Mouse (Mus musculus) midbrain, postnatal 0 days (tissue): ENCODE data around the gene Osr1. TPM values are rescaled to one million over a fixed set of nuclear protein-coding genes. Genes with fewer than 3 reads are reported as not detected.
A peak's percentile ranks its signal among the peaks of the same experiment; 100 is the strongest.

Experiments
- ATAC-seq: fragments of 200-750 bp; cut with Nextera tagmentation; 2 replicates; pipeline ENCODE4 v1.8.0; 2017; ENCODE audit warnings: moderate number of reproducible peaks, mild to moderate bottlenecking, moderate TSS enrichment, moderate library complexity; ENCODE audit not compliant: low FRiP score
- DNase-seq: peaks from one replicate; pipeline ENCODE4 v3.0.0-alpha.2; 2015; ENCODE audit warnings: low spot score
- H3K27ac ChIP-seq: fragments of 300-500 bp; sonication (generic); 2 replicates; pipeline ENCODE4 v1.5.1; 2014; ENCODE audit warnings: low read depth, mild to moderate bottlenecking, low read length, mixed read lengths
- H3K27me3 ChIP-seq: fragments of 300-500 bp; sonication (generic); 2 replicates; pipeline ENCODE4 v1.6.1; 2014; ENCODE audit warnings: low read length, control low read depth, mixed read lengths; ENCODE audit not compliant: insufficient read depth
- H3K36me3 ChIP-seq: fragments of 300-500 bp; sonication (generic); 2 replicates; pipeline ENCODE4 v1.6.1; 2014; ENCODE audit warnings: low read length, control low read depth, mixed read lengths; ENCODE audit not compliant: insufficient read depth
- H3K4me1 ChIP-seq: fragments of 300-500 bp; sonication (generic); 2 replicates; pipeline ENCODE4 v1.6.1; 2014; ENCODE audit warnings: mild to moderate bottlenecking, control low read depth, antibody characterized with exemption, low read length, mixed read lengths; ENCODE audit not compliant: insufficient read depth
- H3K4me2 ChIP-seq: fragments of 300-500 bp; sonication (generic); 2 replicates; pipeline ENCODE4 v1.6.1; 2014; ENCODE audit warnings: low read depth, mild to moderate bottlenecking, low read length, mixed read lengths; ENCODE audit not compliant: poor library complexity, severe bottlenecking
- H3K4me3 ChIP-seq: fragments of 300-500 bp; sonication (generic); 2 replicates; pipeline ENCODE4 v1.5.1; 2014; ENCODE audit warnings: low read depth, mild to moderate bottlenecking, low read length, moderate library complexity
- H3K9ac ChIP-seq: fragments of 300-500 bp; sonication (generic); replicated peaks from 2 replicates; pipeline ENCODE4 v1.6.1; 2014; ENCODE audit warnings: mild to moderate bottlenecking, low read length, moderate library complexity, mixed read lengths; ENCODE audit not compliant: poor library complexity, severe bottlenecking
- H3K9me3 ChIP-seq: fragments of 300-500 bp; sonication (generic); 2 replicates; pipeline ENCODE4 v1.6.1; 2016; ENCODE audit warnings: low read length, control low read depth
- CTCF ChIP-seq: IDR thresholded peaks from 2 replicates; pipeline ENCODE4 v1.5.1; 2016; ENCODE audit warnings: antibody characterized with exemption, mild to moderate bottlenecking
- WGBS: fragments of 180-500 bp; shearing (Covaris S2); extraction: QIAGEN DNeasy Blood & Tissue Kit; methylation state at CpG from one replicate; pipeline ENCODE4 v1.1.7; 2014; 5-methylcytosine and 5-hydroxymethylcytosine counted together
- polyA plus RNA-seq: library from polyadenylated mRNA; unstranded; fragments of >200 nt; fragmentation: Nextera tagmentation; extraction: Ambion mirVana; gene quantifications from 2 replicates; pipeline ENCODE4 v1.2.1, GENCODE M21; 2015
- total RNA-seq: library from RNA; depleted of rRNA; stranded (reverse); fragments of >200 nt; gene quantifications from 2 replicates; pipeline ENCODE4 v1.2.3, GENCODE M21; 2014

The Osr1 gene
- total and polyA plus RNA-seq, 2 experiments from 2014 or later, result 7.7 to 21.2 TPM

GRCm38 (mm10) chr12:9573682-9574081 lies 3.8 kb downstream of the Osr1 start:
- H3K9me3 ChIP-seq, result no peaks in the 10 kb centered on the region
- no peak overlapping the region for H3K9ac ChIP-seq
- no peak overlapping the region for H3K27ac ChIP-seq
- no peak overlapping the region for H3K4me3 ChIP-seq
- 4% methylated on average over 12 of the region's 12 CpGs for WGBS
- TF ChIP-seq CTCF, result no peak
- DNase-seq (no peak), ATAC-seq (no peak)
- H3K27me3 ChIP-seq, result peaks cover 87% of the 10 kb centered on the region
- no peaks in the 10 kb centered on the region for H3K4me1 ChIP-seq
- H3K36me3 ChIP-seq, result no peaks in the 10 kb centered on the region
- peak overlapping the region; percentile 40; the same call in 1 of the 2 replicates for H3K4me2 ChIP-seq

DNA sequence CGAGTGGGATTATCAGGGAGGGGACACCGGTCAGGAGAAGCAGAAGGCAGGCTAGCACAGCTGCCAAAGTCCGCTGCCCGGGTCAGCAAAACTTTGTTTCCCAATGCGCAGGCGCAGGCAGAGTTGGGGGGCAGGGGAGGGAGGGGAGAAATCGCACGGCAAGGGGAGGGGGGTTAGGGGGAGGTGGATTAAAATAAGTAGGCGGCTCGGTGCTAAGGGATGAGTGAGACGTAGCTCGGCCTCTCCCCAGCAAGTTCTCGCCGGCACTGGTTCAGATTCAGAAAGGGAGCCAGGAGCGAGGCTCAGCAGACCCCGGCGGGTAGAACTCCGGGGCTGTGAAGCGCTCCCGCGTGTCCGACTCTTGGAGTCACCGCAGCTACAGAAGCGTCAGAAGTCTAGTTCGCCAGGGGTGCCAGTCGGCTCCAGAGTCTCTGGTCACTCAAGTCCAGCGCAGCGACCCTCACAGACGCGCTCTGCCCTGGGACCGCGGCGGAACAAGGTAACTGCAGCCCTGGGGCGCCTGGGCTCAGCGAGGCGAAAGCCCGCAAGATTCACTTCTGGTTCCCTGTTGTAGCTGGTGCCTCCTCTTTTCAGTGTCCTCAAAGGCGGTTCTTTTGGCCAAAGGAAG lies 4.4 kb downstream of the Osr1 start:
- ATAC-seq, result 0 out of 2 replicates have a peak, but pooled peaks have one; percentile 34
- H3K9ac ChIP-seq, result no peak overlapping the region

GRCm38 (mm10) chr12:9575158-9576042 lies 5.5 kb downstream of the Osr1 start:
- Histone ChIP-seq H3K27me3 (peaks cover 91% of the 10 kb centered on the region), H3K4me2 (no peak overlapping the region), H3K36me3 (no peaks in the 10 kb centered on the region), H3K9me3 (no peaks in the 10 kb centered on the region), H3K27ac (no peak overlapping the region), H3K4me3 (peak overlapping the region; percentile 23; the same call in 1 of the 2 replicates), H3K9ac (no peak overlapping the region), H3K4me1 (no peaks in the 10 kb centered on the region)
- WGBS, result 2% methylated on average over 21 of the region's 21 CpGs
- TF ChIP-seq CTCF, result no peak
- ATAC-seq (no peak), DNase-seq (no peak)

More for the DNA sequence above, 4.4 kb downstream of the Osr1 start:
- Histone ChIP-seq H3K4me2 (peak overlapping the region; percentile 40), H3K36me3 (no peaks in the 10 kb centered on the region), H3K9me3 (no peaks in the 10 kb centered on the region), H3K27ac (no peak overlapping the region), H3K4me1 (no peaks in the 10 kb centered on the region), H3K4me3 (peak overlapping the region; percentile 23; the same call in 1 of the 2 replicates), H3K27me3 (peaks cover 89% of the 10 kb centered on the region)
- TF ChIP-seq CTCF, result no peak
- WGBS, result 0% methylated on average over 38 of the region's 38 CpGs
- no peak for DNase-seq

- Histone ChIP-seq H3K4me3 (peak overlapping the region; percentile 10; the same call in 1 of the 2 replicates), H3K4me1 (no peaks in the 10 kb centered on the region), H3K9me3 (no peaks in the 10 kb centered on the region), H3K9ac (no peak overlapping the region), H3K36me3 (no peaks in the 10 kb centered on the region), H3K27ac (no peak overlapping the region), H3K27me3 (peaks cover 89% of the 10 kb centered on the region), H3K4me2 (no peak overlapping the region)
- ATAC-seq (no peak), DNase-seq (no peak)
- TF ChIP-seq CTCF, result no peak
- WGBS, result 2% methylated on average over 18 of the region's 18 CpGs
Observed at GRCm38 (mm10) chr12:9576043-9576538, 6.2 kb downstream of the Osr1 start.

GRCm38 (mm10) chr12:9577610-9578009 lies 7.7 kb downstream of the Osr1 start:
- no peak for TF ChIP-seq CTCF
- DNase-seq (no peak), ATAC-seq (no peak)
- H3K4me3 ChIP-seq, result no peak overlapping the region
- no peaks in the 10 kb centered on the region for H3K9me3 ChIP-seq
- no peak overlapping the region for H3K9ac ChIP-seq
- H3K4me1 ChIP-seq, result no peaks in the 10 kb centered on the region
- WGBS, result 10% methylated on average over 2 of the region's 2 CpGs
- H3K27me3 ChIP-seq, result peaks cover 85% of the 10 kb centered on the region
- H3K4me2 ChIP-seq, result no peak overlapping the region
- no peaks in the 10 kb centered on the region for H3K36me3 ChIP-seq
- no peak overlapping the region for H3K27ac ChIP-seq

DNA sequence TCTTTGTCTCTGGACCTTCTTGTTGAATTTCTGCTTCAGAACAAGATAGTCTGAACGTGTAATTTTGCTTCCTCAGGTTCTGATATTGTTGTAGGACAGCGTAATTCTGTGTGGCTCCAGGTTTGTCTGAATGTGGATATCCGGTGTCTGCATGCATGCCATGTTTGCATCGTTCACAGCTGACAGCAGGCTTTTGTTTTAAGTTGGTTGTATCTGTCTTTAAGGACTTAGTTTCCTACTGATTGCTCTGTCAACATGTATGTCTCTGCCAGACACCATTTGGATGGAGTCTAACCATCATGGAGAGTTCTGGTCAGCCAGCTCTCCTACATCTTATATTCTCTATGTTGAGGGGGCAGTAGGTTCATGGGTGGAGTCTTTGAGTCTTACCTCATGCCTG lies 8.7 kb downstream of the Osr1 start:
- no peak for TF ChIP-seq CTCF
- WGBS, result 15% methylated on average over 4 of the region's 4 CpGs
- Histone ChIP-seq H3K9ac (no peak overlapping the region), H3K27me3 (peaks cover 85% of the 10 kb centered on the region), H3K27ac (no peak overlapping the region), H3K4me2 (no peak overlapping the region), H3K36me3 (no peaks in the 10 kb centered on the region), H3K4me1 (no peaks in the 10 kb centered on the region), H3K4me3 (no peak overlapping the region), H3K9me3 (no peaks in the 10 kb centered on the region)
- DNase-seq (no peak), ATAC-seq (no peak)
